Mouse (Mus musculus): ENCODE measurements around the gene Serpind1. TPM values are rescaled to one million over a fixed set of nuclear protein-coding genes. Genes with fewer than 3 reads are reported as not detected.
A peak's percentile ranks its signal among the peaks of the same experiment; 100 is the strongest.

Gene Serpind1
- polyA plus RNA-seq (2016; fragmentation: Nextera tagmentation; extraction: Ambion mirVana), result 0.06 and 0.14 TPM in 2 replicates

DNA sequence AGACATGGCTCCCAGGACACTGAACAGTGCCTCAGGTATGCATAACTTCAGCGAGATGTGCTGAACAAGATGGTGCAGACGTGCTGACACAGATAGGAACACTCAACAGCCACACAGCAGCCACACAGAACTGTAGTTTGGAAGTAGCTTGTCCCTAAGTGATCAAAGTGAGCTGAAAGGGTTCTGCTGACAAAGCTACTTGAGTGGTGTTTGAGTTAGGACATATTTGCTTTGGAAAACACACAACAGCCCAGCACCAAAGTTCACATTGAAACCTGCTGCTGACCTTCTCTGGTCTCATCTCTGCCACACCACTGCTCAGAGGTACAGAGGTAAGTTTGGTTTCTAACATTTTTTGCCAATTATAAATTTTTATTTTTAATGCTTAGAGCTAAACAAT lies at the start of gene Serpind1:
Serpind1 (plus strand) TSS at position 256 of the 400 bp plus-strand sequence.
- Histone ChIP-seq H3K36me3 (no peaks in the 10 kb centered on the region), H3K4me1 (no peaks in the 10 kb centered on the region), H3K27ac (no peak within 1 kb of the TSS), H3K9me3 (replicated peaks) (no peaks in the 10 kb centered on the region), H3K27me3 (ENCODE audit: low read depth, poor library complexity, severe bottlenecking) (no peaks in the 10 kb centered on the region), H3K4me3 (no peak within 1 kb of the TSS)
- no peak for DNase-seq (ENCODE audit: low spot score)
- WGBS, result 74% methylated on average over 2 of the region's 2 CpGs

DNA sequence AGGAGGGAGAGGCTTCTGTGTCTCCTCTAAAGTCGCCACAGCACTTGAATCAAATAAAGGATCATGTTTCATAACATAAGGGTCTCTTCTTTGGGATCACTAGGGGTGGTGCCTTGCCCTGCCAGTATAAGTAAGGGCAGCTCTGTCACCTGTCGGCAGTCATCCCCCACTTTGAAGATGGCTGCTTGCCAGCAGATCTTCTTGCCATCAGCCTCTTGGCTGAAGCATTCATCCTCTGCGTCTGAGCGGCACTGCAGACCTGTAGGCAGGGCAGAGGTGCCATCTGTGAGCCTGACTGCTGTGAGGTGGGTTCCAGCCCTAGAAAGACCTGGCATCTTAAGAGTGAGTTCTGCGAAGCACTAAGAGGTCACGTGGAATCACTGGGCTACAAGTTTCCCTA lies 48.0 kb upstream of the Serpind1 start:
- DNase-seq (ENCODE audit: low spot score), result no peak
- WGBS, result 89% methylated on average over 6 of the region's 6 CpGs
- Histone ChIP-seq H3K4me1 (peaks cover 2% of the 10 kb centered on the region), H3K4me3 (no peak overlapping the region), H3K27ac (no peak overlapping the region), H3K27me3 (ENCODE audit: low read depth, poor library complexity, severe bottlenecking) (peaks cover 19% of the 10 kb centered on the region), H3K36me3 (peaks cover 73% of the 10 kb centered on the region), H3K9me3 (replicated peaks) (no peaks in the 10 kb centered on the region)

DNA sequence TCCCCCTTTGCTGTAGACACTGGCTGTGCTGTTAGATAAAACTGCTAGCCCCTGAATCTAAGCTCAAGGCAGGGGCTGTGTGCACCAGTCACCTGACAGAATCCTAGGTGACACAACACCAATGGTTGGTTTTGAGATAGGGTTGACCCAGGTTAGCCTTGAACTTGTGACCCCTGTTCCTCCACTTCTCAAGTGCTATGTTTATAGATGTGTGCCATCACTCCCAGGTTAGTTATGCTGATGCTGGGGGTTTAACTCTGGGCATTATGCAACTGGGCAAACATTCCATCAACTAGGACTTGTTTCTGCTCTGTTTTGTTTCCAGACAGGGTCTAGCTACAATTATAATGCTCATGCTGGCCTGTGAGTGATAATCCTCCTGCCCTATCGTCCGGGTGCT lies 44.1 kb upstream of the Serpind1 start:
- Histone ChIP-seq H3K4me1 (no peaks in the 10 kb centered on the region), H3K27ac (no peak overlapping the region), H3K27me3 (ENCODE audit: low read depth, poor library complexity, severe bottlenecking) (no peaks in the 10 kb centered on the region), H3K36me3 (peaks cover 74% of the 10 kb centered on the region), H3K4me3 (no peak overlapping the region), H3K9me3 (replicated peaks) (no peaks in the 10 kb centered on the region)
- WGBS, result 88% methylated on average over 2 of the region's 2 CpGs
- DNase-seq (ENCODE audit: low spot score), result no peak

GRCm38 (mm10) chr16:17291016-17291415 lies 40.2 kb upstream of the Serpind1 start:
- Histone ChIP-seq H3K36me3 (peaks cover 54% of the 10 kb centered on the region), H3K27ac (no peak overlapping the region), H3K27me3 (ENCODE audit: low read depth, poor library complexity, severe bottlenecking) (no peaks in the 10 kb centered on the region), H3K4me3 (no peak overlapping the region), H3K4me1 (no peaks in the 10 kb centered on the region), H3K9me3 (replicated peaks) (no peaks in the 10 kb centered on the region)
- 93% methylated on average over 2 of the region's 2 CpGs for WGBS
- DNase-seq (ENCODE audit: low spot score), result no peak

- no peaks in the 10 kb centered on the region for H3K27me3 ChIP-seq (ENCODE audit: low read depth, poor library complexity, severe bottlenecking)
- WGBS, result 5% methylated on average over 2 of the region's 2 CpGs
- H3K9me3 ChIP-seq (replicated peaks), result no peaks in the 10 kb centered on the region
- peaks cover 60% of the 10 kb centered on the region for H3K36me3 ChIP-seq
- DNase-seq (ENCODE audit: low spot score), result peak; percentile 91
- H3K4me3 ChIP-seq, result no peak overlapping the region
- H3K4me1 ChIP-seq, result no peaks in the 10 kb centered on the region
- peak overlapping the region; percentile 14; the same call in 1 of the 2 replicates for H3K27ac ChIP-seq
Observed at GRCm38 (mm10) chr16:17292751-17293150, 38.4 kb upstream of the Serpind1 start.

GRCm38 (mm10) chr16:17300818-17301217 lies 30.4 kb upstream of the Serpind1 start:
- H3K36me3 ChIP-seq, result peaks cover 71% of the 10 kb centered on the region
- no peaks in the 10 kb centered on the region for H3K9me3 ChIP-seq (replicated peaks)
- H3K4me3 ChIP-seq, result no peak overlapping the region
- 93% methylated on average over 3 of the region's 3 CpGs for WGBS
- no peak overlapping the region for H3K27ac ChIP-seq
- no peaks in the 10 kb centered on the region for H3K4me1 ChIP-seq
- H3K27me3 ChIP-seq (ENCODE audit: low read depth, poor library complexity, severe bottlenecking), result no peaks in the 10 kb centered on the region
- no peak for DNase-seq (ENCODE audit: low spot score)

GRCm38 (mm10) chr16:17303521-17304245 lies 27.5 kb upstream of the Serpind1 start:
- H3K36me3 ChIP-seq, result peaks cover 70% of the 10 kb centered on the region
- H3K27ac ChIP-seq, result no peak overlapping the region
- no peaks in the 10 kb centered on the region for H3K9me3 ChIP-seq (replicated peaks)
- WGBS, result 91% methylated on average over 5 of the region's 5 CpGs
- H3K27me3 ChIP-seq (ENCODE audit: low read depth, poor library complexity, severe bottlenecking), result no peaks in the 10 kb centered on the region
- no peaks in the 10 kb centered on the region for H3K4me1 ChIP-seq
- no peak overlapping the region for H3K4me3 ChIP-seq
- DNase-seq (ENCODE audit: low spot score), result no peak

DNA sequence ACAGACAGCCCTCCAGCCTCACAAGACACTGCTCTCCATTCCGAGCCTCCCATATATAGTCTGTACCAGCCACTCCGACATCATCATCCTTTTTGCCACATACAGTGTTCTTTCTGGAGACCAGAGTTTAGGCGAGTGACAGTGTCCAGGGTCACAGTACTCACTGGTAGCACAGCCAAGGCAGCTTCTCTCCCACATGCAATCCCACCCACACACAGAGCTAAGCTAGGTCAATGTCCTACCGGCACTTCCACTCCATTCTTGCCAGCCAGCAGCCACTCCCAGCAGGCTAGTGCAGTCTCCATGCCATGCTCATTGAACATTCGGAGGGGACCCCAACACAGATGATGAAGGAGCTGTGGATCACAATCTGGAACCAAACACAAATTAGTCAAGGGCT lies 23.7 kb upstream of the Serpind1 start:
- H3K36me3 ChIP-seq, result peaks cover 68% of the 10 kb centered on the region
- no peak overlapping the region for H3K27ac ChIP-seq
- DNase-seq (ENCODE audit: low spot score), result no peak
- no peak overlapping the region for H3K4me3 ChIP-seq
- whole genome bisulfite sequencing, result 96% methylated on average over 5 of the region's 5 CpGs
- no peaks in the 10 kb centered on the region for H3K27me3 ChIP-seq (ENCODE audit: low read depth, poor library complexity, severe bottlenecking)
- no peaks in the 10 kb centered on the region for H3K4me1 ChIP-seq
- no peaks in the 10 kb centered on the region for H3K9me3 ChIP-seq (replicated peaks)

GRCm38 (mm10) chr16:17309036-17309435 lies 22.1 kb upstream of the Serpind1 start:
- Histone ChIP-seq H3K27ac (no peak overlapping the region), H3K27me3 (ENCODE audit: low read depth, poor library complexity, severe bottlenecking) (no peaks in the 10 kb centered on the region), H3K36me3 (peaks cover 71% of the 10 kb centered on the region), H3K4me3 (no peak overlapping the region), H3K4me1 (no peaks in the 10 kb centered on the region), H3K9me3 (replicated peaks) (no peaks in the 10 kb centered on the region)
- no peak for DNase-seq (ENCODE audit: low spot score)
- WGBS, result 94% methylated on average over 10 of the region's 10 CpGs

GRCm38 (mm10) chr16:17312531-17312930 lies 18.6 kb upstream of the Serpind1 start:
- Histone ChIP-seq H3K27me3 (ENCODE audit: low read depth, poor library complexity, severe bottlenecking) (no peaks in the 10 kb centered on the region), H3K4me3 (no peak overlapping the region), H3K27ac (no peak overlapping the region), H3K9me3 (replicated peaks) (no peaks in the 10 kb centered on the region), H3K36me3 (peaks cover 82% of the 10 kb centered on the region), H3K4me1 (no peaks in the 10 kb centered on the region)
- no peak for DNase-seq (ENCODE audit: low spot score)
- WGBS, result 91% methylated on average over 5 of the region's 5 CpGs

DNA sequence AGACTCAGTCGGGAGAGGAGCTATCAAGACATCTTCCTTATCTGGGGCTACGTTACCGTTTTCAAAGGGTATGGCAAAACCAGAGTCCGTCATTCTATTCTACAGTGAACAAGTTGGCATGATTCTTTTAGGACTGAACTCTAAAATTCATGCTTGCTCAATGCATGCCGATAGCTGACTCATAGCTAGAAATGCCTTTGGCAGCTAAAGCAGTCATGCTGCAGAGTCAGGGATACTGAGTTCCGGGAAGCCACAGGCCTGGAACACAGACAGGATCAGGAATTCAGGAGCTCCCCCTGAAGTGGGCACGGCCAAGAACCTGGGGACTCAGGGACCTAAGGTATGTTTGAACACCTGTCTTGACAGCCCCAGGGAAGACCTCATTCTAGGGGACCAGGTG lies 14.6 kb upstream of the Serpind1 start:
- Histone ChIP-seq H3K27me3 (ENCODE audit: low read depth, poor library complexity, severe bottlenecking) (no peaks in the 10 kb centered on the region), H3K4me3 (no peak overlapping the region), H3K4me1 (no peaks in the 10 kb centered on the region), H3K9me3 (replicated peaks) (no peaks in the 10 kb centered on the region), H3K27ac (no peak overlapping the region), H3K36me3 (peaks cover 70% of the 10 kb centered on the region)
- 94% methylated on average over 7 of the region's 7 CpGs for WGBS
- no peak for DNase-seq (ENCODE audit: low spot score)

DNA sequence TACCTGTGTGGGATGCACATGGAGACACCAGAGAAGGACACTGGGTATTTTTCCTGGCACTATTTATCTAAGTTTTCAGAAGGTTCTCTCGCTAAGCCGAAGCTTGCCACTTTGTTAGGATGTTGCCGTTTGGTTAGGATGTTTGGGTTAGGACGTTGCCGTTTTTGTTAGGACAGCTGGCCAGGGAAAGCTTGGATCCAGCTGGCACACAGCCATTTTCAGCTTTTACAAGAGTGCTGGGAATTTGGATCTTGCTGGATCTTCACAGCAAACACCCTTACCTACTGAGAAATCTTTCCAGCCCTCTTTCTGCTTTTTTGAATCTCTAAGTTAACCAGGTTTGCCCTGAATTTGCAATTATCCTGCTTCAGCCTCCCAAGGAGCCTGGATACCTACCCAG lies 9.7 kb upstream of the Serpind1 start:
- WGBS, result 93% methylated on average over 5 of the region's 5 CpGs
- H3K9me3 ChIP-seq (replicated peaks), result no peaks in the 10 kb centered on the region
- no peak overlapping the region for H3K27ac ChIP-seq
- DNase-seq (ENCODE audit: low spot score), result no peak
- H3K4me1 ChIP-seq, result no peaks in the 10 kb centered on the region
- peaks cover 58% of the 10 kb centered on the region for H3K36me3 ChIP-seq
- H3K4me3 ChIP-seq, result no peak overlapping the region
- H3K27me3 ChIP-seq (ENCODE audit: low read depth, poor library complexity, severe bottlenecking), result no peaks in the 10 kb centered on the region

- Histone ChIP-seq H3K4me1 (no peaks in the 10 kb centered on the region), H3K9me3 (replicated peaks) (no peaks in the 10 kb centered on the region), H3K4me3 (no peak overlapping the region), H3K27me3 (ENCODE audit: low read depth, poor library complexity, severe bottlenecking) (no peaks in the 10 kb centered on the region), H3K36me3 (peaks cover 34% of the 10 kb centered on the region), H3K27ac (no peak overlapping the region)
- WGBS, result 94% methylated on average over 5 of the region's 5 CpGs
- no peak for DNase-seq (ENCODE audit: low spot score)
Observed at GRCm38 (mm10) chr16:17324745-17325144, 6.4 kb upstream of the Serpind1 start.

DNA sequence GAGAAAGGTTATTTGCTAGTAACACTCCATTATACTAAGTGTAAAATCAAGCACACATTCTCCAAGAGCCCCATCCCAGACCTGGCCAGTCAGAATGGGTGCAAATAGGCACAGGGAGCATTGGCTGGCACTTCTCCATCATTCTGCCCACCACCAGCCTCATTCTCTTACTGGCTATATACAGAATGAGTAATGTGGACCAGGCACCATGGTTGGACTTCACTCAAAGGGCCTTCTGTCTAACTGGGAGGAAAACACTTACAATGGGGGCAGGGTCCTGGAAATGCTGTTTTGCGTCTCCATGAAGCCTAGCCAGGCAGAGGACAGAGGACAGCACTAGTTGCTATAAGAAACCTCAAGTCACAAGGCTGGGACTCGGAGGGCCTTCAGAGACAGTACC lies 5.1 kb upstream of the Serpind1 start:
- WGBS, result 92% methylated on average over 2 of the region's 2 CpGs
- H3K4me3 ChIP-seq, result no peak overlapping the region
- no peak for DNase-seq (ENCODE audit: low spot score)
- H3K9me3 ChIP-seq (replicated peaks), result no peaks in the 10 kb centered on the region
- H3K27me3 ChIP-seq (ENCODE audit: low read depth, poor library complexity, severe bottlenecking), result no peaks in the 10 kb centered on the region
- H3K4me1 ChIP-seq, result no peaks in the 10 kb centered on the region
- H3K36me3 ChIP-seq, result peaks cover 31% of the 10 kb centered on the region
- H3K27ac ChIP-seq, result no peak overlapping the region

Data from limb, embryonic 10.5 days (tissue).